ENCODE assay signal across 13 mouse cellular contexts in genomic region chr14:115450938-115451337, GRCm38 (mm10).
A peak's percentile ranks its signal among the peaks of the same experiment; 100 is the strongest.
DNase-seq lines count a peak whose midpoint lies in the region; ATAC-seq and TF ChIP-seq lines count a peak whose summit lies in the region.
"Had no signal": no experiment of that assay in that cellular context is flagged by ENCODE, and none has a peak within 500 bp of the region (broad histone marks: within the 10 kb centered on the region; RNA-seq: fewer than 3 reads in every experiment).

No protein-coding gene starts in this region.

- TF ChIP-seq CTCF in left cerebral cortex, adult 2 months (IDR thresholded peaks at IDR 0.05) = peak; percentile 48
- peak; percentile 18; the same call in 1 of the 2 replicates for TF ChIP-seq CTCF in embryonic fibroblast, embryonic 13.5 days (IDR thresholded peaks at IDR 0.05; ENCODE audit: borderline replicate concordance, insufficient read depth, low read length)

- DNase-seq in forebrain, embryonic 10.5 days (ENCODE audit: extremely low spot score, low spot score) = no peak
- no peak for DNase-seq in left cerebral cortex, adult 2 months (ENCODE audit: extremely low spot score in 1 of 2, low spot score in 2 of 2)
- DNase-seq in left cerebral cortex, adult 8-10 months (ENCODE audit: low spot score in 2 of 2) = no peak
- DNase-seq in 3T3-L1 (ENCODE audit: low read depth, low spot score) = peak; percentile 1
- DNase-seq in ovary, postnatal 14 days (ENCODE audit: low spot score) = no peak
- DNase-seq in cerebellum, adult 9-10 months = no peak
- DNase-seq: adrenal gland, postnatal 36 days had no signal

- no peaks in the 10 kb centered on the region for H3K36me3 ChIP-seq in forebrain, embryonic 15.5 days
- no peaks in the 10 kb centered on the region for H3K36me3 ChIP-seq in forebrain, embryonic 10.5 days (replicated peaks)
- H3K36me3 ChIP-seq: heart, embryonic 15.5 days; lung, embryonic 15.5 days; midbrain, embryonic 12.5 days had no signal

- H3K4me1 ChIP-seq in forebrain, embryonic 15.5 days = no peaks in the 10 kb centered on the region
- no peaks in the 10 kb centered on the region for H3K4me1 ChIP-seq in forebrain, embryonic 10.5 days
- H3K4me1 ChIP-seq in embryonic fibroblast, embryonic 13.5 days (ENCODE audit: control insufficient read depth, insufficient read depth, low read length) = no peaks in the 10 kb centered on the region
- H3K4me1 ChIP-seq: heart, embryonic 15.5 days; lung, embryonic 15.5 days; midbrain, embryonic 12.5 days had no signal

- no peak overlapping the region for H3K9ac ChIP-seq in forebrain, embryonic 15.5 days (replicated peaks)
- H3K9ac ChIP-seq: heart, embryonic 15.5 days; lung, embryonic 15.5 days; midbrain, embryonic 12.5 days had no signal

- TF ChIP-seq POLR2A in embryonic fibroblast, embryonic 13.5 days (IDR thresholded peaks at IDR 0.05; ENCODE audit: low read depth, low read length) = no peak

- intact Hi-C loops in left cerebral cortex, adult 2 months (cut with DNase I) = loop anchor here (2.0 to 5.0 kb wide), 2 partner anchors 380 to 434 kb away; no protein-coding TSS in a partner anchor

- no peak overlapping the region for H3K27ac ChIP-seq in forebrain, embryonic 15.5 days (replicated peaks)
- no peak overlapping the region for H3K27ac ChIP-seq in forebrain, embryonic 10.5 days
- no peak overlapping the region for H3K27ac ChIP-seq in left cerebral cortex, adult 2 months
- no peak overlapping the region for H3K27ac ChIP-seq in embryonic fibroblast, embryonic 13.5 days (ENCODE audit: insufficient read depth, low read length)
- H3K27ac ChIP-seq: heart, embryonic 15.5 days; lung, embryonic 15.5 days; midbrain, embryonic 12.5 days had no signal

- 0 out of 2 replicates have a peak, but pooled peaks have one; percentile 32 for ATAC-seq in forebrain, embryonic 15.5 days (replicated peaks)
- ATAC-seq: Patski had no signal

- no peak overlapping the region for H3K4me3 ChIP-seq in forebrain, embryonic 15.5 days
- H3K4me3 ChIP-seq in forebrain, embryonic 10.5 days = no peak overlapping the region
- no peak overlapping the region for H3K4me3 ChIP-seq in left cerebral cortex, adult 2 months
- no peak overlapping the region for H3K4me3 ChIP-seq in embryonic fibroblast, embryonic 13.5 days (ENCODE audit: insufficient read depth, low read length)
- H3K4me3 ChIP-seq: heart, embryonic 15.5 days; lung, embryonic 15.5 days; midbrain, embryonic 12.5 days had no signal

- H3K4me2 ChIP-seq in forebrain, embryonic 15.5 days (replicated peaks) = no peak overlapping the region
- H3K4me2 ChIP-seq: heart, embryonic 15.5 days; lung, embryonic 15.5 days; midbrain, embryonic 12.5 days had no signal

- H3K9me3 ChIP-seq in forebrain, embryonic 15.5 days = no peaks in the 10 kb centered on the region
- no peaks in the 10 kb centered on the region for H3K9me3 ChIP-seq in forebrain, embryonic 10.5 days
- H3K9me3 ChIP-seq: heart, embryonic 15.5 days; lung, embryonic 15.5 days; midbrain, embryonic 12.5 days had no signal

- 55% methylated on average over 2 of the region's 2 CpGs for WGBS in forebrain, embryonic 15.5 days
- WGBS in forebrain, embryonic 10.5 days = 69% methylated on average over 2 of the region's 2 CpGs

- H3K27me3 ChIP-seq in forebrain, embryonic 15.5 days = no peaks in the 10 kb centered on the region
- H3K27me3 ChIP-seq in forebrain, embryonic 10.5 days (ENCODE audit: poor library complexity, severe bottlenecking) = no peaks in the 10 kb centered on the region
- H3K27me3 ChIP-seq: heart, embryonic 15.5 days; lung, embryonic 15.5 days; midbrain, embryonic 12.5 days had no signal
